Mouse (Mus musculus) heart, adult 2 months (tissue): ENCODE measurements around the gene Itgb6.

Experiments
- CTCF ChIP-seq: fragments of 200-600 bp; IDR thresholded peaks from 2 replicates; pipeline ENCODE4 v1.8.1; 2022; ENCODE audit warnings: antibody characterized with exemption, mild to moderate bottlenecking, moderate library complexity
- EP300 ChIP-seq: fragments of 200-500 bp; IDR thresholded peaks from 2 replicates; pipeline ENCODE4 v1.6.1; 2011; ENCODE audit warnings: low read depth, low read length, control low read depth; ENCODE audit not compliant: insufficient read depth

- no peak for TF ChIP-seq CTCF
- no peak for TF ChIP-seq EP300
These were observed 30.2 kb downstream of the Itgb6 start for GRCm38 (mm10) chr2:60692239-60692638.
